ENCODE assay signal across 31 mouse cellular contexts in genomic region chr3:36360933-36361332, GRCm38 (mm10).
"Had no signal": no experiment of that assay in that cellular context is flagged by ENCODE, and none has a peak within 500 bp of the region (broad histone marks: within the 10 kb centered on the region; RNA-seq: fewer than 3 reads in every experiment).

No protein-coding gene starts in this region.

- ATAC-seq: liver, embryonic 12.5 days; liver, postnatal 0 days; midbrain, embryonic 13.5 days; midbrain, embryonic 15.5 days; midbrain, embryonic 16.5 days had no signal

- H3K9ac ChIP-seq: limb, embryonic 12.5 days; limb, embryonic 13.5 days; limb, embryonic 15.5 days; liver, embryonic 12.5 days; liver, embryonic 13.5 days; liver, embryonic 14.5 days; liver, embryonic 15.5 days; liver, postnatal 0 days; lung, embryonic 14.5 days; lung, embryonic 15.5 days; midbrain, embryonic 12.5 days; midbrain, embryonic 13.5 days; midbrain, embryonic 15.5 days; neural tube, embryonic 12.5 days had no signal

- H3K4me3 ChIP-seq: left cerebral cortex, adult 2 months; limb, embryonic 10.5 days; limb, embryonic 12.5 days; limb, embryonic 13.5 days; limb, embryonic 15.5 days; liver, embryonic 12.5 days; liver, embryonic 13.5 days; liver, embryonic 15.5 days; lung, embryonic 15.5 days; megakaryocyte, embryonic 14.5 days; midbrain, embryonic 10.5 days; midbrain, embryonic 12.5 days; midbrain, embryonic 13.5 days; midbrain, embryonic 15.5 days; myocyte; neural tube, embryonic 12.5 days had no signal

- H3K27ac ChIP-seq: left cerebral cortex, adult 2 months; limb, embryonic 10.5 days; limb, embryonic 12.5 days; limb, embryonic 13.5 days; limb, embryonic 15.5 days; liver, embryonic 12.5 days; liver, embryonic 13.5 days; liver, embryonic 14.5 days; liver, embryonic 15.5 days; lung, embryonic 15.5 days; macrophage; midbrain, embryonic 10.5 days; midbrain, embryonic 12.5 days; midbrain, embryonic 13.5 days; midbrain, embryonic 15.5 days; neural tube, embryonic 12.5 days had no signal

- H3K36me3 ChIP-seq: limb, embryonic 10.5 days; limb, embryonic 12.5 days; limb, embryonic 13.5 days; limb, embryonic 15.5 days; liver, embryonic 12.5 days; liver, embryonic 13.5 days; liver, embryonic 15.5 days; lung, embryonic 15.5 days; midbrain, embryonic 10.5 days; midbrain, embryonic 12.5 days; midbrain, embryonic 13.5 days; midbrain, embryonic 15.5 days; neural tube, embryonic 12.5 days had no signal

- H3K4me2 ChIP-seq: limb, embryonic 12.5 days; limb, embryonic 13.5 days; limb, embryonic 15.5 days; liver, embryonic 11.5 days; liver, embryonic 12.5 days; liver, embryonic 13.5 days; liver, embryonic 15.5 days; lung, embryonic 14.5 days; lung, embryonic 15.5 days; midbrain, embryonic 11.5 days; midbrain, embryonic 12.5 days; midbrain, embryonic 13.5 days; midbrain, embryonic 15.5 days; neural tube, embryonic 12.5 days had no signal

- H3K9me3 ChIP-seq: limb, embryonic 10.5 days; limb, embryonic 12.5 days; limb, embryonic 13.5 days; limb, embryonic 15.5 days; liver, embryonic 12.5 days; liver, embryonic 13.5 days; liver, embryonic 15.5 days; lung, embryonic 15.5 days; midbrain, embryonic 10.5 days; midbrain, embryonic 12.5 days; midbrain, embryonic 13.5 days; midbrain, embryonic 15.5 days; neural tube, embryonic 12.5 days had no signal

- H3K4me1 ChIP-seq: limb, embryonic 10.5 days; limb, embryonic 12.5 days; limb, embryonic 13.5 days; limb, embryonic 15.5 days; liver, embryonic 12.5 days; liver, embryonic 13.5 days; liver, embryonic 15.5 days; lung, embryonic 15.5 days; megakaryocyte, embryonic 14.5 days; midbrain, embryonic 10.5 days; midbrain, embryonic 12.5 days; midbrain, embryonic 13.5 days; midbrain, embryonic 15.5 days; neural tube, embryonic 12.5 days had no signal

- H3K27me3 ChIP-seq: limb, embryonic 12.5 days; limb, embryonic 13.5 days; limb, embryonic 15.5 days; liver, embryonic 12.5 days; liver, embryonic 13.5 days; liver, embryonic 15.5 days; lung, embryonic 15.5 days; megakaryocyte, embryonic 14.5 days; midbrain, embryonic 12.5 days; midbrain, embryonic 13.5 days; midbrain, embryonic 15.5 days; neural tube, embryonic 12.5 days had no signal

- DNase-seq: left cerebral cortex, postnatal 4 days; liver; liver, embryonic 13.5 days; liver, postnatal 0 days; lung, adult 18-20 months; lung, adult 2 months; lung, embryonic 14.5 days; lung, postnatal 10 days; lung, postnatal 14 days; lung, postnatal 36 days; midbrain, embryonic 14.5 days had no signal
